Comparison of ENCODE assay signal across 9 mouse cellular contexts in genomic region chr15:25364819-25365463, GRCm38 (mm10). TPM values are rescaled to one million over a fixed set of nuclear protein-coding genes. Genes with fewer than 3 reads are reported as not detected.
A peak's percentile ranks its signal among the peaks of the same experiment; 100 is the strongest.
DNase-seq lines count a peak whose midpoint lies in the region; ATAC-seq and TF ChIP-seq lines count a peak whose summit lies in the region.
"Had no signal": no experiment of that assay in that cellular context is flagged by ENCODE, and none has a peak within 500 bp of the region (broad histone marks: within the 10 kb centered on the region; RNA-seq: fewer than 3 reads in every experiment).

No protein-coding gene starts in this region.

- H3K36me3 ChIP-seq in heart, embryonic 16.5 days (ENCODE audit: control insufficient read depth, insufficient read depth) = no peaks in the 10 kb centered on the region; the same call in 1 of the 2 replicates
- H3K36me3 ChIP-seq in hindbrain, embryonic 15.5 days = peaks cover 6% of the 10 kb centered on the region; the same call in 1 of the 2 replicates
- H3K36me3 ChIP-seq in midbrain, embryonic 15.5 days (replicated peaks) = no peaks in the 10 kb centered on the region
- H3K36me3 ChIP-seq: G1E had no signal

- H3K27me3 ChIP-seq in heart, embryonic 16.5 days (ENCODE audit: control insufficient read depth, insufficient read depth, low read length) = peaks cover 4% of the 10 kb centered on the region; the same call in 1 of the 2 replicates
- no peaks in the 10 kb centered on the region for H3K27me3 ChIP-seq in hindbrain, embryonic 15.5 days
- H3K27me3 ChIP-seq in midbrain, embryonic 15.5 days (replicated peaks) = no peaks in the 10 kb centered on the region

- intact Hi-C loops in heart, postnatal 36 days (cut with DNase I) = no loop called here

- no peak overlapping the region for H3K27ac ChIP-seq in heart, embryonic 16.5 days (ENCODE audit: low read length)
- H3K27ac ChIP-seq in hindbrain, embryonic 15.5 days (replicated peaks) = peak overlapping the region; percentile 59
- H3K27ac ChIP-seq in midbrain, embryonic 15.5 days = peak overlapping the region; percentile 70

- no peak for TF ChIP-seq CTCF in brain, embryonic 14.5 days (IDR thresholded peaks at IDR 0.05; ENCODE audit: borderline replicate concordance, extremely low read depth, insufficient read depth, insufficient read length)

- H3K9me3 ChIP-seq in heart, embryonic 16.5 days (replicated peaks; ENCODE audit: control insufficient read depth, low read length) = no peaks in the 10 kb centered on the region
- H3K9me3 ChIP-seq in hindbrain, embryonic 15.5 days = no peaks in the 10 kb centered on the region
- H3K9me3 ChIP-seq in midbrain, embryonic 15.5 days = no peaks in the 10 kb centered on the region

- WGBS in heart, embryonic 16.5 days = 43% methylated on average over 23 of the region's 23 CpGs
- WGBS in hindbrain, embryonic 15.5 days = 12% methylated on average over 23 of the region's 23 CpGs
- WGBS in midbrain, embryonic 15.5 days = 9% methylated on average over 23 of the region's 23 CpGs

- no peak for ATAC-seq in heart, embryonic 16.5 days (replicated peaks; ENCODE audit: extremely low read depth, insufficient read depth, low FRiP score)
- ATAC-seq in hindbrain, embryonic 15.5 days (ENCODE audit: low FRiP score, low read depth) = no peak
- ATAC-seq in midbrain, embryonic 15.5 days (replicated peaks) = no peak

- no peak for TF ChIP-seq POLR2A in brain, embryonic 14.5 days (IDR thresholded peaks at IDR 0.05; ENCODE audit: borderline replicate concordance, extremely low read depth, insufficient read depth, insufficient read length, poor library complexity, severe bottlenecking)

- peaks cover 2% of the 10 kb centered on the region; the same call in 1 of the 2 replicates for H3K4me1 ChIP-seq in heart, embryonic 16.5 days (ENCODE audit: control insufficient read depth, insufficient read depth, low read length)
- H3K4me1 ChIP-seq in hindbrain, embryonic 15.5 days (replicated peaks) = peaks cover 68% of the 10 kb centered on the region
- peaks cover 80% of the 10 kb centered on the region for H3K4me1 ChIP-seq in midbrain, embryonic 15.5 days

- no peak for DNase-seq in heart, postnatal 36 days
- DNase-seq in brain, embryonic 14.5 days (ENCODE audit: low read depth) = peak; percentile 58
- DNase-seq in spleen, postnatal 4 days (ENCODE audit: low spot score in 2 of 2) = no peak
- DNase-seq in left cerebral cortex, adult 18-20 months (ENCODE audit: low spot score in 2 of 2) = no peak
- DNase-seq in cerebellum, postnatal 36 days = no peak

- H3K4me3 ChIP-seq in heart, embryonic 16.5 days (ENCODE audit: low read length) = peak overlapping the region; percentile 61
- H3K4me3 ChIP-seq in hindbrain, embryonic 15.5 days = peak overlapping the region; percentile 22; the same call in 1 of the 2 replicates
- peak overlapping the region; percentile 19; the same call in 1 of the 2 replicates for H3K4me3 ChIP-seq in midbrain, embryonic 15.5 days

- peak overlapping the region; percentile 77 for H3K9ac ChIP-seq in heart, embryonic 16.5 days (ENCODE audit: low read length)
- H3K9ac ChIP-seq in hindbrain, embryonic 15.5 days = peak overlapping the region; percentile 42; the same call in 1 of the 2 replicates
- H3K9ac ChIP-seq in midbrain, embryonic 15.5 days = peak overlapping the region; percentile 33

- peak overlapping the region; percentile 72 for H3K4me2 ChIP-seq in heart, embryonic 16.5 days (ENCODE audit: low read depth, low read length)
- H3K4me2 ChIP-seq in hindbrain, embryonic 15.5 days = peak overlapping the region; percentile 48
- H3K4me2 ChIP-seq in midbrain, embryonic 15.5 days = peak overlapping the region; percentile 39

RNA-seq across cellular contexts. Expression of gene Basp1, which starts 48.6 kb away (rescaled TPM):
- 3.1 and 4.0 TPM in 2 replicates for polyA plus RNA-seq in heart, embryonic 16.5 days (2015; fragmentation: Nextera tagmentation; extraction: Ambion mirVana)
- total RNA-seq in heart, postnatal 36 days (2021) = 1 to 10 TPM; 1.3 to 1.7 TPM
- 631 and 795 TPM in 2 replicates for polyA plus RNA-seq in brain, embryonic 14.5 days (2012; rRNA removed)
- polyA plus RNA-seq in hindbrain, embryonic 15.5 days (2015; fragmentation: Nextera tagmentation; extraction: Ambion mirVana) = 376 and 413 TPM in 2 replicates
- polyA plus RNA-seq in midbrain, embryonic 15.5 days (2015; fragmentation: Nextera tagmentation; extraction: Ambion mirVana) = 375 and 400 TPM in 2 replicates
- 100 to 1,000 TPM; 630 to 642 TPM for total RNA-seq in left cerebral cortex, adult 18-20 months (2021)
- total RNA-seq: G1E had no signal
- polyA plus RNA-seq: G1E had no signal

Comparison
In these comparisons a context has a peak if more than half of its experiments do, and no peak if none do; other contexts are left out.
1. RNA of gene Basp1, which starts 48.6 kb away (polyA plus RNA-seq): 631 to 795 TPM in brain, embryonic 14.5 days, 376 to 413 TPM in hindbrain, embryonic 15.5 days and 375 to 400 TPM in midbrain, embryonic 15.5 days; 3.1 to 4.0 TPM in heart, embryonic 16.5 days; every median in the first group is over 10 times any median in the second.
2. Peak in every context shown above with its lines, with median percentiles within 50 percentile points of each other: H3K4me2 ChIP-seq, H3K4me3 ChIP-seq and H3K9ac ChIP-seq.